Mouse (Mus musculus): ENCODE data around the gene Scpep1. TPM values are rescaled to one million over a fixed set of nuclear protein-coding genes. Genes with fewer than 3 reads are reported as not detected.
A peak's percentile ranks its signal among the peaks of the same experiment; 100 is the strongest.
"Not testable (repeated sequence)": the region's sequence is repeated elsewhere in the genome, so short reads cannot be mapped to it uniquely, and the experiment has no call there.

The Scpep1 gene
- total RNA-seq, 1 experiment: 140 TPM

- no peak overlapping the region for H3K9ac ChIP-seq (ENCODE audit: insufficient read depth, low read depth, low read length, poor library complexity, severe bottlenecking)
- H3K36me3 ChIP-seq (ENCODE audit: control insufficient read depth, insufficient read depth, low read length, poor library complexity, severe bottlenecking): no peaks in the 10 kb centered on the region
- no peak overlapping the region for H3K4me3 ChIP-seq (ENCODE audit: insufficient read depth in 1 of 2, low read depth in 1 of 2, low read length in 2 of 2, poor library complexity in 1 of 2, severe bottlenecking in 1 of 2)
- H3K4me1 ChIP-seq (ENCODE audit: control insufficient read depth in 2 of 2, insufficient read depth in 2 of 2, low read length in 2 of 2, poor library complexity in 1 of 2): peaks cover 2 to 5% of the 10 kb centered on the region in 2 experiments; a peak in 2 of 4 replicates
- DNase-seq (ENCODE audit: low read depth, low spot score): no peak
- in situ Hi-C loops (cut with MboI; ENCODE audit: low sequenced_read_pairs in 2 of 2, unreplicated experiment in 2 of 2): no loop called here
- no peak overlapping the region for H3K27ac ChIP-seq (ENCODE audit: insufficient read depth, low read depth, low read length, poor library complexity, severe bottlenecking)
- TF ChIP-seq CHD2 (IDR thresholded peaks at IDR 0.05; ENCODE audit: low read depth, low read length) (no peak), ZC3H11A (IDR thresholded peaks at IDR 0.05; ENCODE audit: borderline replicate concordance, low read depth, low read length) (no peak), MAFK (IDR thresholded peaks at IDR 0.05; ENCODE audit: insufficient read depth, low read depth, low read length) (no peak), ZNF384 (IDR thresholded peaks at IDR 0.05; ENCODE audit: low read depth, low read length) (no peak), HCFC1 (IDR thresholded peaks at IDR 0.05; ENCODE audit: borderline replicate concordance, insufficient read depth, low read length) (no peak)
- H3K9me3 ChIP-seq (ENCODE audit: control insufficient read depth, insufficient read depth, low read depth, low read length): no peaks in the 10 kb centered on the region
Observed at GRCm38 (mm10) chr11:88899561-88899960, 55.7 kb downstream of the Scpep1 start.

- no peak for DNase-seq (ENCODE audit: low read depth, low spot score)
- H3K4me1 ChIP-seq (ENCODE audit: control insufficient read depth in 2 of 2, insufficient read depth in 2 of 2, low read length in 2 of 2, poor library complexity in 1 of 2): peaks cover 2% of the 10 kb centered on the region in 2 experiments; a peak in 2 of 4 replicates
- H3K36me3 ChIP-seq (ENCODE audit: control insufficient read depth, insufficient read depth, low read length, poor library complexity, severe bottlenecking): no peaks in the 10 kb centered on the region
- no peak overlapping the region for H3K9ac ChIP-seq (ENCODE audit: insufficient read depth, low read depth, low read length, poor library complexity, severe bottlenecking)
- H3K27ac ChIP-seq (ENCODE audit: insufficient read depth, low read depth, low read length, poor library complexity, severe bottlenecking): peak overlapping the region; percentile 74; the same call in 1 of the 2 replicates
- H3K9me3 ChIP-seq (ENCODE audit: control insufficient read depth, insufficient read depth, low read depth, low read length): no peaks in the 10 kb centered on the region
- TF ChIP-seq HCFC1 (IDR thresholded peaks at IDR 0.05; ENCODE audit: borderline replicate concordance, insufficient read depth, low read length) (no peak), ZC3H11A (IDR thresholded peaks at IDR 0.05; ENCODE audit: borderline replicate concordance, low read depth, low read length) (no peak), CHD2 (IDR thresholded peaks at IDR 0.05; ENCODE audit: low read depth, low read length) (no peak), MAFK (IDR thresholded peaks at IDR 0.05; ENCODE audit: insufficient read depth, low read depth, low read length) (no peak), ZNF384 (IDR thresholded peaks at IDR 0.05; ENCODE audit: low read depth, low read length) (no peak)
- H3K4me3 ChIP-seq (ENCODE audit: insufficient read depth in 1 of 2, low read depth in 1 of 2, low read length in 2 of 2, poor library complexity in 1 of 2, severe bottlenecking in 1 of 2): peak overlapping the region in 1 of 2 experiments; percentile 62; a peak in 1 of 4 replicates
- in situ Hi-C loops (cut with MboI; ENCODE audit: low sequenced_read_pairs in 2 of 2, unreplicated experiment in 2 of 2): no loop called here
Observed at GRCm38 (mm10) chr11:88898380-88898763, 56.9 kb downstream of the Scpep1 start.

GRCm38 (mm10) chr11:88897624-88898379 is 57.5 kb downstream of the Scpep1 start:
- Histone ChIP-seq H3K27ac (ENCODE audit: insufficient read depth, low read depth, low read length, poor library complexity, severe bottlenecking) (peak overlapping the region; percentile 74; the same call in 1 of the 2 replicates), H3K9me3 (ENCODE audit: control insufficient read depth, insufficient read depth, low read depth, low read length) (no peaks in the 10 kb centered on the region), H3K36me3 (ENCODE audit: control insufficient read depth, insufficient read depth, low read length, poor library complexity, severe bottlenecking) (no peaks in the 10 kb centered on the region), H3K4me1 (ENCODE audit: control insufficient read depth in 2 of 2, insufficient read depth in 2 of 2, low read length in 2 of 2, poor library complexity in 1 of 2) (peaks cover 2% of the 10 kb centered on the region in 2 experiments; a peak in 2 of 4 replicates), H3K4me3 (ENCODE audit: insufficient read depth in 1 of 2, low read depth in 1 of 2, low read length in 2 of 2, poor library complexity in 1 of 2, severe bottlenecking in 1 of 2) (peak overlapping the region; percentile 19 to 62), H3K9ac (ENCODE audit: insufficient read depth, low read depth, low read length, poor library complexity, severe bottlenecking) (peak overlapping the region; percentile 58; the same call in 1 of the 2 replicates)
- peak; percentile 57 for DNase-seq (ENCODE audit: low read depth, low spot score)
- TF ChIP-seq ZNF384 (IDR thresholded peaks at IDR 0.05; ENCODE audit: low read depth, low read length): no peak
- no peak for TF ChIP-seq CHD2 (IDR thresholded peaks at IDR 0.05; ENCODE audit: low read depth, low read length)
- no peak for TF ChIP-seq ZC3H11A (IDR thresholded peaks at IDR 0.05; ENCODE audit: borderline replicate concordance, low read depth, low read length)
- no peak for TF ChIP-seq MAFK (IDR thresholded peaks at IDR 0.05; ENCODE audit: insufficient read depth, low read depth, low read length)
- TF ChIP-seq HCFC1 (IDR thresholded peaks at IDR 0.05; ENCODE audit: borderline replicate concordance, insufficient read depth, low read length): no peak
- in situ Hi-C loops (cut with MboI; ENCODE audit: low sequenced_read_pairs in 2 of 2, unreplicated experiment in 2 of 2): no loop called here

GRCm38 (mm10) chr11:88895800-88896232 is 59.4 kb downstream of the Scpep1 start:
- H3K27ac ChIP-seq (ENCODE audit: insufficient read depth, low read depth, low read length, poor library complexity, severe bottlenecking); H3K9ac ChIP-seq (ENCODE audit: insufficient read depth, low read depth, low read length, poor library complexity, severe bottlenecking); H3K9me3 ChIP-seq (ENCODE audit: control insufficient read depth, insufficient read depth, low read depth, low read length); H3K36me3 ChIP-seq (ENCODE audit: control insufficient read depth, insufficient read depth, low read length, poor library complexity, severe bottlenecking); H3K4me3 ChIP-seq (ENCODE audit: insufficient read depth in 1 of 2, low read depth in 1 of 2, low read length in 2 of 2, poor library complexity in 1 of 2, severe bottlenecking in 1 of 2); DNase-seq (ENCODE audit: low read depth, low spot score); H3K4me1 ChIP-seq (ENCODE audit: control insufficient read depth in 2 of 2, insufficient read depth in 2 of 2, low read length in 2 of 2, poor library complexity in 1 of 2); in situ Hi-C loops (cut with MboI; ENCODE audit: low sequenced_read_pairs in 2 of 2, unreplicated experiment in 2 of 2): not testable (repeated sequence)

- H3K9ac ChIP-seq (ENCODE audit: insufficient read depth, low read depth, low read length, poor library complexity, severe bottlenecking); in situ Hi-C loops (cut with MboI; ENCODE audit: low sequenced_read_pairs in 2 of 2, unreplicated experiment in 2 of 2); DNase-seq (ENCODE audit: low read depth, low spot score); H3K36me3 ChIP-seq (ENCODE audit: control insufficient read depth, insufficient read depth, low read length, poor library complexity, severe bottlenecking); H3K4me3 ChIP-seq (ENCODE audit: insufficient read depth in 1 of 2, low read depth in 1 of 2, low read length in 2 of 2, poor library complexity in 1 of 2, severe bottlenecking in 1 of 2); H3K4me1 ChIP-seq (ENCODE audit: control insufficient read depth in 2 of 2, insufficient read depth in 2 of 2, low read length in 2 of 2, poor library complexity in 1 of 2); H3K9me3 ChIP-seq (ENCODE audit: control insufficient read depth, insufficient read depth, low read depth, low read length); H3K27ac ChIP-seq (ENCODE audit: insufficient read depth, low read depth, low read length, poor library complexity, severe bottlenecking): not testable (repeated sequence)
Observed at GRCm38 (mm10) chr11:88895235-88895634, 60.0 kb downstream of the Scpep1 start.

- H3K4me1 ChIP-seq (ENCODE audit: control insufficient read depth in 2 of 2, insufficient read depth in 2 of 2, low read length in 2 of 2, poor library complexity in 1 of 2); H3K4me3 ChIP-seq (ENCODE audit: insufficient read depth in 1 of 2, low read depth in 1 of 2, low read length in 2 of 2, poor library complexity in 1 of 2, severe bottlenecking in 1 of 2); DNase-seq (ENCODE audit: low read depth, low spot score); H3K9me3 ChIP-seq (ENCODE audit: control insufficient read depth, insufficient read depth, low read depth, low read length); H3K36me3 ChIP-seq (ENCODE audit: control insufficient read depth, insufficient read depth, low read length, poor library complexity, severe bottlenecking); in situ Hi-C loops (cut with MboI; ENCODE audit: low sequenced_read_pairs in 2 of 2, unreplicated experiment in 2 of 2); H3K9ac ChIP-seq (ENCODE audit: insufficient read depth, low read depth, low read length, poor library complexity, severe bottlenecking); H3K27ac ChIP-seq (ENCODE audit: insufficient read depth, low read depth, low read length, poor library complexity, severe bottlenecking): not testable (repeated sequence)
Observed at GRCm38 (mm10) chr11:88894279-88894678, 61.0 kb downstream of the Scpep1 start.

GRCm38 (mm10) chr11:88893501-88893900 is 61.8 kb downstream of the Scpep1 start:
- H3K27ac ChIP-seq (ENCODE audit: insufficient read depth, low read depth, low read length, poor library complexity, severe bottlenecking); H3K36me3 ChIP-seq (ENCODE audit: control insufficient read depth, insufficient read depth, low read length, poor library complexity, severe bottlenecking); in situ Hi-C loops (cut with MboI; ENCODE audit: low sequenced_read_pairs in 2 of 2, unreplicated experiment in 2 of 2); H3K4me3 ChIP-seq (ENCODE audit: insufficient read depth in 1 of 2, low read depth in 1 of 2, low read length in 2 of 2, poor library complexity in 1 of 2, severe bottlenecking in 1 of 2); H3K9ac ChIP-seq (ENCODE audit: insufficient read depth, low read depth, low read length, poor library complexity, severe bottlenecking); H3K9me3 ChIP-seq (ENCODE audit: control insufficient read depth, insufficient read depth, low read depth, low read length); H3K4me1 ChIP-seq (ENCODE audit: control insufficient read depth in 2 of 2, insufficient read depth in 2 of 2, low read length in 2 of 2, poor library complexity in 1 of 2); DNase-seq (ENCODE audit: low read depth, low spot score): not testable (repeated sequence)

All from ES-E14 (cell line).